Mouse (Mus musculus) hindbrain, embryonic 16.5 days (tissue): ENCODE measurements around the gene Nol3. TPM values are rescaled to one million over a fixed set of nuclear protein-coding genes. Genes with fewer than 3 reads are reported as not detected.
"Not testable (repeated sequence)": the region's sequence is repeated elsewhere in the genome, so short reads cannot be mapped to it uniquely, and the experiment has no call there.

Experiments
- ATAC-seq: fragments of 200-750 bp; cut with Nextera tagmentation; 2 replicates; pipeline ENCODE4 v1.8.0; 2017; ENCODE audit warnings: moderate TSS enrichment, moderate library complexity
- H3K27ac ChIP-seq: fragments of 300-500 bp; sonication (generic); 2 replicates; pipeline ENCODE4 v1.5.1; 2014; ENCODE audit warnings: low read depth, mild to moderate bottlenecking, control low read depth, low read length, moderate library complexity
- H3K27me3 ChIP-seq: fragments of 300-500 bp; sonication (generic); replicated peaks from 2 replicates; pipeline ENCODE4 v1.6.1; 2014; ENCODE audit warnings: low read length; ENCODE audit not compliant: control insufficient read depth, insufficient read depth
- H3K36me3 ChIP-seq: fragments of 300-500 bp; sonication (generic); 2 replicates; pipeline ENCODE4 v1.6.1; 2014; ENCODE audit warnings: mild to moderate bottlenecking, low read length, moderate library complexity, mixed read lengths; ENCODE audit not compliant: control insufficient read depth, insufficient read depth
- H3K4me1 ChIP-seq: fragments of 300-500 bp; sonication (generic); 2 replicates; pipeline ENCODE4 v1.6.1; 2014; ENCODE audit warnings: low read depth, low read length; ENCODE audit not compliant: control insufficient read depth, insufficient read depth
- H3K4me2 ChIP-seq: fragments of 300-500 bp; sonication (generic); 2 replicates; pipeline ENCODE4 v1.6.1; 2014; ENCODE audit warnings: mild to moderate bottlenecking, low read length, control low read depth, moderate library complexity
- H3K4me3 ChIP-seq: fragments of 300-500 bp; sonication (generic); 2 replicates; pipeline ENCODE4 v1.5.1; 2014; ENCODE audit warnings: mild to moderate bottlenecking, low read length, control low read depth, moderate library complexity
- H3K9ac ChIP-seq: fragments of 300-500 bp; sonication (generic); 2 replicates; pipeline ENCODE4 v1.6.1; 2014; ENCODE audit warnings: low read depth, mild to moderate bottlenecking, control low read depth, low read length, moderate library complexity
- H3K9me3 ChIP-seq: fragments of 300-500 bp; sonication (generic); 2 replicates; pipeline ENCODE4 v1.6.1; 2014; ENCODE audit warnings: mild to moderate bottlenecking, low read length, moderate library complexity; ENCODE audit not compliant: control insufficient read depth
- WGBS: fragments of 180-500 bp; shearing (Covaris S2); extraction: QIAGEN DNeasy Blood & Tissue Kit; methylation state at CpG from one replicate; pipeline ENCODE4 v1.1.7; 2014; 5-methylcytosine and 5-hydroxymethylcytosine counted together
- polyA plus RNA-seq: library from polyadenylated mRNA; unstranded; fragments of >200 nt; fragmentation: Nextera tagmentation; extraction: Ambion mirVana; gene quantifications from 2 replicates; pipeline ENCODE4 v1.2.1, GENCODE M21; 2015

Nol3 gene
- polyA plus RNA-seq, 1 experiment from 2014 or later, result 6.2 TPM

DNA sequence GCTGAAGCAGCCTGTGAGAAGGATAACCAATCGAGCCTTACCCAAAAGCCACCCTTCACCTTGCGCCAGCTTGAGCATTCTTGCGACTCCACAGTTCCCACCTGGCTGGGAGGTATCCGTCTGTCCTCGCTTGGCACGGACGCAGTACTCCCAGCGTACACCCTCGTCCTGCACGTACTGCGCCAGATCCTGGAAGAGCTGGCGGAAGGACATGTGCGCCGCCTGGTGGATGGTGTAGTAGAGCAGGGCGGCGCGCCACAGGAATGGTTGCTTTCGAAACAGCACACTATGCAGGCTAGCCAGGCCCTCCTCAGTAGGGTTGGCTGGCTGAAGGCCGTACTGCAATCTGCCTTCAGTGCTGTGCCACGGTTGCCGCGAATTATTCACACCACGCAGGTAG, 7.1 kb downstream of the Nol3 start:
- peaks cover 21% of the 10 kb centered on the region for H3K36me3 ChIP-seq

GRCm38 (mm10) chr8:105285514-105285913, 9.6 kb downstream of the Nol3 start:
- H3K27me3 ChIP-seq, result no peaks in the 10 kb centered on the region
- H3K9me3 ChIP-seq, result no peaks in the 10 kb centered on the region
- WGBS, result 46% methylated on average over 12 of the region's 12 CpGs
- no peak overlapping the region for H3K4me2 ChIP-seq
- no peak overlapping the region for H3K4me3 ChIP-seq
- H3K27ac ChIP-seq, result no peak overlapping the region
- H3K4me1 ChIP-seq, result peaks cover 31% of the 10 kb centered on the region
- no peak overlapping the region for H3K9ac ChIP-seq
- ATAC-seq, result no peak
- H3K36me3 ChIP-seq, result peaks cover 17% of the 10 kb centered on the region

More for the DNA sequence above, 7.1 kb downstream of the Nol3 start:
- Histone ChIP-seq H3K4me1 (peaks cover 28% of the 10 kb centered on the region), H3K4me3 (no peak overlapping the region), H3K9me3 (no peaks in the 10 kb centered on the region), H3K9ac (no peak overlapping the region), H3K4me2 (no peak overlapping the region), H3K27ac (no peak overlapping the region), H3K27me3 (peaks cover 7% of the 10 kb centered on the region)
- WGBS, result 31% methylated on average over 23 of the region's 23 CpGs
- no peak for ATAC-seq

DNA sequence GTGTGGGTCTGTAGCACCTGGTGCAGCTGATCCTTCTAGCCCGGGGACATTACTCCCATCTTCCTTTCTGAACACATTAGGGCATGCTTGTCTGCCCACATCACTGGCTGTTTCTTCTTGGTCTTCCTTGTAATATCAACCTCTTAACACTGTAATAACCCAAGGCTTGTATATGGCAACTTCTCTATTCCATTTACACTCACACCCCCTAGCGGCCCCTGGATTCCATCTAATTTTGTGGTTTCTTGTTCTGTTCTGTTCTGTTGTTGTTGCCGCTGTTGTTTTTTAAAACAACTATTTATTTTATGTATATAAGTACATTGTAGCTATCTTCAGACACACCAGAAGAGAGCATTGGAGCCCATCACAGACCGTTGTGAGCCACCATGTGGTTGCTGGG, 11.0 kb downstream of the Nol3 start:
- Histone ChIP-seq H3K27ac (no peak overlapping the region), H3K4me1 (peaks cover 37% of the 10 kb centered on the region), H3K9ac (no peak overlapping the region; the same call in 1 of the 2 replicates), H3K27me3 (no peaks in the 10 kb centered on the region), H3K4me3 (no peak overlapping the region), H3K9me3 (no peaks in the 10 kb centered on the region), H3K4me2 (peak overlapping the region; percentile 74), H3K36me3 (peaks cover 14% of the 10 kb centered on the region; the same call in 1 of the 2 replicates)
- no peak for ATAC-seq
- WGBS, result 78% methylated on average over 4 of the region's 4 CpGs

GRCm38 (mm10) chr8:105288231-105288630, 12.3 kb downstream of the Nol3 start:
- no peak overlapping the region; the same call in 1 of the 2 replicates for H3K27ac ChIP-seq
- no peaks in the 10 kb centered on the region for H3K27me3 ChIP-seq
- peaks cover 3% of the 10 kb centered on the region; the same call in 1 of the 2 replicates for H3K36me3 ChIP-seq
- 76% methylated on average over 5 of the region's 5 CpGs for WGBS
- H3K4me3 ChIP-seq, result peak overlapping the region; percentile 49
- H3K4me1 ChIP-seq, result peaks cover 37% of the 10 kb centered on the region
- no peak for ATAC-seq
- H3K4me2 ChIP-seq, result peak overlapping the region; percentile 74
- H3K9me3 ChIP-seq, result no peaks in the 10 kb centered on the region
- H3K9ac ChIP-seq, result peak overlapping the region; percentile 63; the same call in 1 of the 2 replicates

- H3K27me3 ChIP-seq, result no peaks in the 10 kb centered on the region
- peaks cover 3% of the 10 kb centered on the region; the same call in 1 of the 2 replicates for H3K36me3 ChIP-seq
- peak overlapping the region; percentile 49 for H3K4me3 ChIP-seq
- H3K4me2 ChIP-seq, result peak overlapping the region; percentile 74
- peaks cover 37% of the 10 kb centered on the region for H3K4me1 ChIP-seq
- H3K9ac ChIP-seq, result peak overlapping the region; percentile 63
- WGBS, result under 1% methylated on average over 53 of the region's 53 CpGs
- peak; percentile 91 for ATAC-seq
- peak overlapping the region; percentile 88 for H3K27ac ChIP-seq
- no peaks in the 10 kb centered on the region for H3K9me3 ChIP-seq
These were observed 13.2 kb downstream of the Nol3 start for GRCm38 (mm10) chr8:105288958-105289732.

DNA sequence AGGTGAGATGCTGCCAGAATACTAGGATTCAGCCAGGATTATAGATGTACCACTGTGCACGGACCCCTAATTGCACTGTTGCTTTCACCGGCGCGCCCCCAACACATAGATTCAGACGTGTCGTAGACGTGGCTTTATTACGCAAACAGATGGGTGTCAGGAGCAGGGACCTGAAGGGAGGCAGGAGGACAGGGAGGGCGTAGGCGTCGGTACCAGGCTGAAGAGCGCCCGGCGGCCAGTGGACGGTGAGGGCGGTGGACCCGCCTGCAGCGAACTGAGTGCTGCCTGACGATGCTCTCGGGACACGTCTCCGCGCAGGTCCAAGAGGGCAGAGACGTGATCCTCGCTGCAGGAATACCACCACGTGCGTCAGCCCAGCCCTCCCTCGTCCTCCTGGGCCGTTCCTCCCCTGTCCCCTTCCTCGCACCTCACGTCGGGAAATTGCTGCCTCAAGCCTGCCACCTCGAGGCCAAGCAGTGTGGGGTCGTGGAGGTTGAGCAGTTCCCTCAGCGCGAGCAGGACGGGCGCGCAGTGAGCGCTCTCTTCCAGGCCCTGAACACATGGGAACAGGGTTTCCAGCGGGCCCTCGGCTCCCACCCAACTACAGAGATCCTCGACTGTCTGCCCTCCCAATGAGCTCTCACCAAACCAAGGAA, 14.0 kb downstream of the Nol3 start, which contains the start of gene 4931428F04Rik:
Gene 4931428F04Rik (minus strand): TSS at position 60 of the 656 bp plus-strand sequence.
- peak within 1 kb of the TSS; percentile 88 for H3K27ac ChIP-seq
- H3K36me3 ChIP-seq, result 0 out of 2 replicates have a peak, but pooled peaks cover 3% of the 10 kb centered on the region
- 3% methylated on average over 43 of the region's 43 CpGs for WGBS
- ATAC-seq, result peak; percentile 10
- H3K27me3 ChIP-seq, result no peaks in the 10 kb centered on the region
- H3K4me1 ChIP-seq, result peaks cover 37% of the 10 kb centered on the region
- peak within 1 kb of the TSS; percentile 49 for H3K4me3 ChIP-seq
- peak within 1 kb of the TSS; percentile 63 for H3K9ac ChIP-seq
- H3K9me3 ChIP-seq, result no peaks in the 10 kb centered on the region
- H3K4me2 ChIP-seq, result peak within 1 kb of the TSS; percentile 74

- Histone ChIP-seq H3K27me3 (no peaks in the 10 kb centered on the region), H3K4me1 (peaks cover 32% of the 10 kb centered on the region), H3K27ac (no peak overlapping the region), H3K9me3 (no peaks in the 10 kb centered on the region), H3K4me3 (peak overlapping the region; percentile 49), H3K4me2 (peak overlapping the region; percentile 74), H3K36me3 (no peaks in the 10 kb centered on the region), H3K9ac (peak overlapping the region; percentile 39; the same call in 1 of the 2 replicates)
- WGBS, result 6% methylated on average over 31 of the region's 31 CpGs
- ATAC-seq, result no peak
These were observed 14.8 kb downstream of the Nol3 start for GRCm38 (mm10) chr8:105290554-105291314.

GRCm38 (mm10) chr8:105291364-105291763, 15.4 kb downstream of the Nol3 start:
- 89% methylated on average over 8 of the region's 8 CpGs for WGBS

More at GRCm38 (mm10) chr8:105291364-105291763, 15.4 kb downstream of the Nol3 start:
- not testable (repeated sequence) for H3K27ac ChIP-seq, H3K27me3 ChIP-seq, ATAC-seq, H3K36me3 ChIP-seq, H3K4me3 ChIP-seq, H3K4me2 ChIP-seq, H3K9me3 ChIP-seq, H3K9ac ChIP-seq
- H3K4me1 ChIP-seq, result peaks cover 26% of the 10 kb centered on the region
